In the genomic region with DNA sequence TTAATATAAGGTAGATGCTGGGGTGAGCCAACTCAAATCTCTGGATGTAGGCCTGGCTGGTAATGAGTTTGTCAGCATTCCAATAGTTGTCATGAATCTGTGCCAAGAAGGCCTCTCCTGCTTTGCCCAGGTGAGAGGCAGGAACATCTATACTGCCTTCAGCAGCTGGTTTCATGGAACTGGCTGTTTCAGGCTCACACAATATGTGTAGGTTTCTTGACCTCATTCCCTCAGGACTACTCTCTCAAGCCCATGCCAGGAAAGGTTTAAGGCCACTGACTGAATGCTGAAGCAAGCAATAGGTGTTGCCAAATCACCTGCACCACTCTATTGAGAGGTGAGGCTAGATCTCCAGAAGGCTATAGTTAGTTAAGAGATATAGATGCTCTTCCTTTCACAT, we compare ENCODE assay signal across 47 mouse cellular contexts. TPM values are rescaled to one million over a fixed set of nuclear protein-coding genes. Genes with fewer than 3 reads are reported as not detected.
"Had no signal": no experiment of that assay in that cellular context is flagged by ENCODE, and none has a peak within 500 bp of the region (broad histone marks: within the 10 kb centered on the region; RNA-seq: fewer than 3 reads in every experiment).

No protein-coding gene starts in this region.

- ATAC-seq: liver, embryonic 12.5 days; liver, postnatal 0 days; lung, postnatal 0 days; midbrain, embryonic 13.5 days; midbrain, embryonic 15.5 days; midbrain, embryonic 16.5 days had no signal

- H3K9ac ChIP-seq: limb, embryonic 12.5 days; limb, embryonic 13.5 days; limb, embryonic 15.5 days; liver, embryonic 12.5 days; liver, embryonic 13.5 days; liver, embryonic 14.5 days; liver, embryonic 15.5 days; liver, postnatal 0 days; lung, embryonic 14.5 days; lung, embryonic 15.5 days; midbrain, embryonic 12.5 days; midbrain, embryonic 13.5 days; midbrain, embryonic 15.5 days; neural tube, embryonic 12.5 days had no signal

- H3K9me3 ChIP-seq: limb, embryonic 10.5 days; limb, embryonic 15.5 days; liver, embryonic 13.5 days; liver, embryonic 15.5 days; lung, embryonic 15.5 days had no signal

- H3K36me3 ChIP-seq: limb, embryonic 10.5 days; limb, embryonic 12.5 days; limb, embryonic 13.5 days; limb, embryonic 15.5 days; liver, embryonic 12.5 days; liver, embryonic 13.5 days; liver, embryonic 15.5 days; lung, embryonic 15.5 days; midbrain, embryonic 10.5 days; midbrain, embryonic 12.5 days; midbrain, embryonic 13.5 days; midbrain, embryonic 15.5 days; neural tube, embryonic 12.5 days had no signal

- H3K4me1 ChIP-seq: limb, embryonic 10.5 days; limb, embryonic 12.5 days; limb, embryonic 13.5 days; limb, embryonic 15.5 days; liver, embryonic 12.5 days; liver, embryonic 13.5 days; liver, embryonic 15.5 days; lung, embryonic 15.5 days; megakaryocyte, embryonic 14.5 days; midbrain, embryonic 10.5 days; midbrain, embryonic 12.5 days; midbrain, embryonic 13.5 days; midbrain, embryonic 15.5 days; neural tube, embryonic 12.5 days had no signal

- H3K4me2 ChIP-seq: limb, embryonic 12.5 days; limb, embryonic 13.5 days; limb, embryonic 15.5 days; liver, embryonic 11.5 days; liver, embryonic 12.5 days; liver, embryonic 13.5 days; liver, embryonic 15.5 days; lung, embryonic 14.5 days; lung, embryonic 15.5 days; midbrain, embryonic 11.5 days; midbrain, embryonic 12.5 days; midbrain, embryonic 13.5 days; midbrain, embryonic 15.5 days; neural tube, embryonic 12.5 days had no signal

- H3K27me3 ChIP-seq: limb, embryonic 12.5 days; limb, embryonic 13.5 days; limb, embryonic 15.5 days; liver, embryonic 12.5 days; liver, embryonic 13.5 days; liver, embryonic 15.5 days; lung, embryonic 15.5 days; megakaryocyte, embryonic 14.5 days; midbrain, embryonic 12.5 days; midbrain, embryonic 13.5 days; midbrain, embryonic 15.5 days; neural tube, embryonic 12.5 days had no signal

- H3K4me3 ChIP-seq: limb, embryonic 10.5 days; limb, embryonic 12.5 days; limb, embryonic 13.5 days; limb, embryonic 15.5 days; liver, embryonic 12.5 days; liver, embryonic 13.5 days; liver, embryonic 15.5 days; lung, embryonic 15.5 days; megakaryocyte, embryonic 14.5 days; midbrain, embryonic 10.5 days; midbrain, embryonic 12.5 days; midbrain, embryonic 13.5 days; midbrain, embryonic 15.5 days; myocyte; neural tube, embryonic 12.5 days had no signal

- H3K27ac ChIP-seq: limb, embryonic 10.5 days; limb, embryonic 12.5 days; limb, embryonic 13.5 days; limb, embryonic 15.5 days; liver, embryonic 12.5 days; liver, embryonic 13.5 days; liver, embryonic 14.5 days; liver, embryonic 15.5 days; lung, embryonic 15.5 days; macrophage; midbrain, embryonic 10.5 days; midbrain, embryonic 12.5 days; midbrain, embryonic 13.5 days; midbrain, embryonic 15.5 days; neural tube, embryonic 12.5 days had no signal

- DNase-seq: left cerebral cortex, postnatal 4 days; liver; liver, embryonic 13.5 days; liver, postnatal 0 days; lung, adult 18-20 months; lung, adult 2 months; lung, embryonic 14.5 days; lung, postnatal 10 days; lung, postnatal 14 days; lung, postnatal 36 days; lung, postnatal 4 days; midbrain, embryonic 14.5 days had no signal

RNA-seq across cellular contexts. Expression of a gene that starts 18.1 kb away (rescaled TPM):
- total RNA-seq: left cerebral cortex, postnatal 10 days; left cerebral cortex, postnatal 14 days; left cerebral cortex, postnatal 25 days; left cerebral cortex, postnatal 36 days; left cerebral cortex, postnatal 4 days; liver, adult 2 months; megakaryocyte progenitor cell, adult 5-6 weeks; megakaryocyte, adult 5-6 weeks; megakaryocyte-erythroid progenitor cell, adult 5-6 weeks; midbrain, postnatal 0 days; monocyte, adult 5-6 weeks had no signal
- polyA plus RNA-seq: limb, embryonic 10.5 days; limb, embryonic 11.5 days; limb, embryonic 12.5 days; limb, embryonic 13.5 days; limb, embryonic 14.5 days; limb, embryonic 15.5 days; liver, adult 2 months; liver, embryonic 11.5 days; liver, embryonic 12.5 days; liver, embryonic 13.5 days; liver, embryonic 14.5 days; liver, embryonic 15.5 days; liver, embryonic 16.5 days; liver, postnatal 0 days; lung, adult 2 months; lung, embryonic 14.5 days; lung, embryonic 15.5 days; lung, embryonic 16.5 days; lung, postnatal 0 days; macrophage; midbrain, embryonic 10.5 days; midbrain, embryonic 11.5 days; midbrain, embryonic 12.5 days; midbrain, embryonic 13.5 days; midbrain, embryonic 14.5 days; midbrain, embryonic 15.5 days; midbrain, embryonic 16.5 days; midbrain, postnatal 0 days; myocyte; neural tube, embryonic 11.5 days; neural tube, embryonic 12.5 days had no signal
